Mouse (Mus musculus): ENCODE data around the gene Anp32e.

- TF ChIP-seq CTCF (IDR thresholded peaks at IDR 0.05; ENCODE audit: borderline replicate concordance, control insufficient read depth, extremely low read depth, insufficient read depth, low read length, poor library complexity) (no peak), POLR2A (IDR thresholded peaks at IDR 0.05; ENCODE audit: control insufficient read depth, extremely low read depth, insufficient read depth, low read length, poor library complexity) (no peak)
Observed at GRCm38 (mm10) chr3:95992990-95993603, 64.1 kb downstream of the Anp32e start.

Measured in thymus, adult 2 months (tissue).